Mouse (Mus musculus) liver, postnatal 0 days (tissue): ENCODE measurements around the gene L1td1. TPM values are rescaled to one million over a fixed set of nuclear protein-coding genes. Genes with fewer than 3 reads are reported as not detected.
"Not testable (repeated sequence)": the region's sequence is repeated elsewhere in the genome, so short reads cannot be mapped to it uniquely, and the experiment has no call there.

Experiments used
- ATAC-seq: fragments of 200-750 bp; cut with Nextera tagmentation; 2 replicates; pipeline ENCODE4 v1.8.0; 2017; ENCODE audit warnings: mild to moderate bottlenecking, moderate library complexity
- DNase-seq: peaks from one replicate; pipeline ENCODE4 v3.0.0-alpha.2; 2016
- H3K27ac ChIP-seq: fragments of 300-500 bp; sonication (generic); 2 replicates; pipeline ENCODE4 v1.5.1; 2014; ENCODE audit warnings: antibody characterized with exemption, moderate library complexity, mild to moderate bottlenecking, low read depth
- H3K27me3 ChIP-seq: fragments of 300-500 bp; sonication (generic); 2 replicates; pipeline ENCODE4 v1.6.1; 2014; ENCODE audit warnings: low read length, control low read depth, mixed read lengths; ENCODE audit not compliant: insufficient read depth
- H3K36me3 ChIP-seq: fragments of 300-500 bp; sonication (generic); replicated peaks from 2 replicates; pipeline ENCODE4 v1.6.1; 2014; ENCODE audit warnings: mild to moderate bottlenecking, control low read depth, low read length, moderate library complexity, mixed read lengths; ENCODE audit not compliant: insufficient read depth
- H3K4me1 ChIP-seq: fragments of 300-500 bp; sonication (generic); 2 replicates; pipeline ENCODE4 v1.6.1; 2014; ENCODE audit warnings: antibody characterized with exemption, mild to moderate bottlenecking, control low read depth; ENCODE audit not compliant: insufficient read depth
- H3K4me2 ChIP-seq: fragments of 300-500 bp; sonication (generic); 2 replicates; pipeline ENCODE4 v1.6.1; 2014; ENCODE audit warnings: low read depth, mild to moderate bottlenecking, low read length, moderate library complexity, mixed read lengths
- H3K4me3 ChIP-seq: fragments of 300-500 bp; sonication (generic); 2 replicates; pipeline ENCODE4 v1.5.1; 2014; ENCODE audit warnings: low read depth, low read length
- H3K9ac ChIP-seq: fragments of 300-500 bp; sonication (generic); replicated peaks from 2 replicates; pipeline ENCODE4 v1.6.1; 2014; ENCODE audit warnings: mild to moderate bottlenecking, moderate library complexity
- H3K9me3 ChIP-seq: fragments of 300-500 bp; sonication (generic); 2 replicates; pipeline ENCODE4 v1.6.1; 2016; ENCODE audit warnings: mild to moderate bottlenecking, control low read depth, low read length, mixed read lengths
- CTCF ChIP-seq: sonication (generic); IDR thresholded peaks from 2 replicates; pipeline ENCODE4 v1.5.1; 2016; ENCODE audit warnings: antibody characterized with exemption, low read depth
- EP300 ChIP-seq: IDR thresholded peaks from 2 replicates; pipeline ENCODE4 v1.6.1; 2016; ENCODE audit warnings: antibody characterized with exemption, low read depth, mild to moderate bottlenecking
- WGBS: fragments of 180-500 bp; shearing (Covaris S2); extraction: QIAGEN DNeasy Blood & Tissue Kit; methylation state at CpG from one replicate; pipeline ENCODE4 v1.1.7; 2014; ENCODE audit not compliant: insufficient replicate concordance; 5-methylcytosine and 5-hydroxymethylcytosine counted together
- polyA plus RNA-seq: library from polyadenylated mRNA; unstranded; fragments of >200 nt; fragmentation: Nextera tagmentation; extraction: Ambion mirVana; gene quantifications from 2 replicates; pipeline ENCODE4 v1.2.1, GENCODE M21; 2015

Gene L1td1
- polyA plus RNA-seq, 1 experiment from 2014 or later, result not detected

- DNase-seq, result no peak
- no peak for TF ChIP-seq CTCF
- TF ChIP-seq EP300, result no peak
Measured at GRCm38 (mm10) chr4:98717735-98718546, 8.6 kb upstream of the L1td1 start.

DNA sequence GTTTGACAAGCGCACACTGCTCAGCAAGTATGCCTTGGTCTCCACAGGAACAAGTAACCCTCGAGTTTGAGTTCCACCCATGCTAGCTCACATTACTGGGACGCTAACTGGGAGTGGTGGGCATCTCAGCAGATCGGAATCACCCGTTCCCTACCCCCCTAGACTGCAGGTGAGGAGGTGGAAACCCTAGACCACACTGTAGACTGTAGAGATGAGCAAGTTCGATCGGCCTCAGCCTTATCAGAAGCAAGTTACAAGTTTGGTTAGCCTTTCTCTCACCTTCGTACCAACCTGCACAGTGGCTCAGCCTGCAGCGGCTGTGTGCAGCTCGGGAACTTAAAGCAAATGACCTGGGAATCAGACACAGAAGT, 8.0 kb upstream of the L1td1 start:
- Histone ChIP-seq H3K27ac (no peak overlapping the region), H3K9me3 (no peaks in the 10 kb centered on the region), H3K27me3 (no peaks in the 10 kb centered on the region), H3K4me1 (no peaks in the 10 kb centered on the region), H3K4me3 (no peak overlapping the region), H3K4me2 (no peak overlapping the region), H3K36me3 (no peaks in the 10 kb centered on the region), H3K9ac (no peak overlapping the region)
- TF ChIP-seq CTCF, result no peak
- no peak for TF ChIP-seq EP300
- DNase-seq (no peak), ATAC-seq (no peak)
- 76% methylated on average over 10 of the region's 10 CpGs for WGBS

More at GRCm38 (mm10) chr4:98717735-98718546, 8.6 kb upstream of the L1td1 start:
- H3K27me3 ChIP-seq, result no peaks in the 10 kb centered on the region
- ATAC-seq, result no peak
- no peak overlapping the region for H3K27ac ChIP-seq
- H3K36me3 ChIP-seq, result no peaks in the 10 kb centered on the region
- 78% methylated on average over 17 of the region's 17 CpGs for WGBS
- no peaks in the 10 kb centered on the region for H3K9me3 ChIP-seq
- H3K4me3 ChIP-seq, result no peak overlapping the region
- H3K4me1 ChIP-seq, result no peaks in the 10 kb centered on the region
- H3K9ac ChIP-seq, result no peak overlapping the region
- no peak overlapping the region for H3K4me2 ChIP-seq

GRCm38 (mm10) chr4:98722454-98722853, 4.1 kb upstream of the L1td1 start:
- no peak overlapping the region for H3K27ac ChIP-seq
- peaks cover 4% of the 10 kb centered on the region for H3K4me1 ChIP-seq
- no peak overlapping the region for H3K9ac ChIP-seq
- no peaks in the 10 kb centered on the region for H3K9me3 ChIP-seq
- WGBS, result 17% methylated on average over 8 of the region's 8 CpGs
- peaks cover 11% of the 10 kb centered on the region for H3K27me3 ChIP-seq
- no peak overlapping the region for H3K4me3 ChIP-seq
- H3K4me2 ChIP-seq, result no peak overlapping the region
- no peaks in the 10 kb centered on the region for H3K36me3 ChIP-seq
- TF ChIP-seq EP300 (no peak), CTCF (peak; percentile 83)
- DNase-seq (peak; percentile 76), ATAC-seq (no peak)

DNA sequence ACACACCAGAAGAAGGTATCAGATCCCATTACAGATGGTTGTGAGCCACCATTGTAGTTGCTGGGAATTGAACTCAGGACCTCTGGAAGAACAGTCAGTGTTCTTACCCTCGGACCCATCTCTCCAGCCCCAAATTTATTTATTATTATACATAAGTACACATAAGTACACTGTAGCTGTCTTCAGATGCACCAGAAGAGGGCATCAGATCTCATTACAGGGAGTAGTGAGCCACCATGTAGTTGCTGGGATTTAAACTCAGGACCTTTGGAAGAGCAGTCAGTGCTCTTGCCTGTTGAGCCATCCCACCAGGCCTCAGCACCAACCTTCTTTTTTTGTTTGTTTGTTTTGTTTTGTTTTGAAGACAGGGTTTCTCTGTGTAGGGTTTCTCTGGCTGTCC, 1.9 kb upstream of the L1td1 start:
- WGBS, result 69% methylated on average over 1 of the region's 1 CpGs
- not testable (repeated sequence) for DNase-seq, ATAC-seq, H3K4me3 ChIP-seq, H3K9me3 ChIP-seq, H3K36me3 ChIP-seq, H3K4me2 ChIP-seq, H3K4me1 ChIP-seq, H3K27ac ChIP-seq, H3K9ac ChIP-seq
- peaks cover 28% of the 10 kb centered on the region for H3K27me3 ChIP-seq

DNA sequence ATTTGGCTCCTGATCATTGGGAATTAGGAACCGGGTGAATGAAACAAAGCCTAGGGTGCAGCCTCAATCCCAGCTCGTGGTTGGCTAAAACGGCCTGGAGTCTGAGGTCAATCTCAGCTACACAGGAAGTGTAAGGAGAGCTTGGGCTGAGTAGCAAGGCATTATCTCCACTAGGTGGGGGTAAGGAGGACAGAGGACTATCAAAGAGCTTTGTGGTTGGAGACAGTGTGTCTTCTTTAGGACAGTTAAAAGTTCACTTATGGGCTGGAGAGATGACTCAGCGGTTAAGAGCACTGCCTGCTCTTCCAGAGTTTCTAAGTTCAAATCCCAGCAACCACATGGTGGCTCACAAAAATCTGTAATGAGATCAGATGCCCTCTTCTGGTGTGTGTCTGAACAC, 1.1 kb upstream of the L1td1 start:
- Histone ChIP-seq H3K36me3 (no peaks in the 10 kb centered on the region), H3K27me3 (peaks cover 28% of the 10 kb centered on the region), H3K9me3 (no peaks in the 10 kb centered on the region), H3K4me2 (no peak overlapping the region), H3K4me3 (no peak overlapping the region), H3K4me1 (peaks cover 4% of the 10 kb centered on the region), H3K9ac (no peak overlapping the region), H3K27ac (no peak overlapping the region)
- peak; percentile 33; the same call in 1 of the 2 replicates for TF ChIP-seq CTCF
- no peak for TF ChIP-seq EP300
- DNase-seq (no peak), ATAC-seq (no peak)
- 27% methylated on average over 4 of the region's 4 CpGs for WGBS

GRCm38 (mm10) chr4:98727295-98727958, 893 bp downstream of the L1td1 start:
- H3K9me3 ChIP-seq, result no peaks in the 10 kb centered on the region
- H3K4me3 ChIP-seq, result peak overlapping the region; percentile 22; the same call in 1 of the 2 replicates
- TF ChIP-seq CTCF, result no peak
- TF ChIP-seq EP300, result no peak
- H3K36me3 ChIP-seq, result no peaks in the 10 kb centered on the region
- no peak overlapping the region for H3K9ac ChIP-seq
- H3K4me1 ChIP-seq, result peaks cover 4% of the 10 kb centered on the region
- ATAC-seq (no peak), DNase-seq (no peak)
- H3K27ac ChIP-seq, result no peak overlapping the region
- H3K4me2 ChIP-seq, result peak overlapping the region; percentile 56
- peaks cover 28% of the 10 kb centered on the region for H3K27me3 ChIP-seq
- 5% methylated on average over 21 of the region's 21 CpGs for WGBS
